Mouse (Mus musculus): ENCODE measurements around the gene Gm28710.

DNA sequence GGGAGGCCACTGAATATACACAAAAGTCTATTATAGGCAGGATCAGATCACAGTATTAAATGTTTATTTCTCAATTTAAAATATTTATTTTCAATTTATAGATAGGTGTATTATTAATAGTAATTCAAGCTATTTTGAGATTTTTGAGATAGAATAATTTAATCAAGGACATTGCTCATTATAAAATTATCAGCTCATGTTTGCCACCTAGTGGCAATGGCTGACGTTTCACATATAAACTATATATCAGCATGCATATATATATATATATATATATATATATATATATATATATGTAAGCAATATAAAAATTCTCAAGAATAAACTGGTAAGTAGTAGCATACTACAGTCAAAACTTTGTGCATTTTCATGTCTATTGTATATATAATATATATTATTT is 102.6 kb downstream of the Gm28710 start:
- no peak for TF ChIP-seq CTCF (IDR thresholded peaks at IDR 0.05; ENCODE audit: low read depth, low read length)
- no peak for TF ChIP-seq POLR2A (IDR thresholded peaks at IDR 0.05; ENCODE audit: insufficient read depth, low read length)
- no peak for TF ChIP-seq EP300 (IDR thresholded peaks at IDR 0.05; ENCODE audit: insufficient read depth, low read depth, low read length)

Measured in ES-Bruce4 (cell line).